Mouse (Mus musculus) bone marrow macrophage, adult 2 months (primary cell): ENCODE data around the gene Pon3.

Experiments
- CTCF ChIP-seq: IDR thresholded peaks from 2 replicates; pipeline ENCODE4 v1.5.1; 2012; ENCODE audit warnings: low read depth, mild to moderate bottlenecking, low read length, moderate library complexity
- POLR2A ChIP-seq: IDR thresholded peaks from 2 replicates; pipeline ENCODE4 v1.6.1; 2012; ENCODE audit warnings: mild to moderate bottlenecking, low read depth, low read length, borderline replicate concordance

DNA sequence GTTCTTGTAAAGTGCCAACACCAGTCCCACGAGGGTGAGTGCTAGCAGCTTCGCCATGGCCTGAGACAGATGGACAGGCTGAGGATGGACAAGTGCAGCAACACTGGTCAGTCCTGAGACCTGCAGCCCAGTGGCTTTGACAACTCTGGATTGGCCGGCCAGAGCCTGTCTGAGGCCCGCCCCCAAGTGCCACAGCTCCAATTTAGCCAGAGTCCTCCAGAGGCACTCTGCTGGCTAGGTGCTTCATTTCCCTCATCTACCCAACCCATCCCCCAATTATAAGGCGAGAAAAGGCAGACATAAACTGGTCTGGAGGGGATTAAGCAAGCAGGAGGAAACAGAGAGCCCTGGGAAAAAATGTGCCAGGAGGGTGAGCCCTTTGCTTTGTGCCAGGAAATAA is 62.4 kb downstream of the Pon3 start, which contains the start of gene Pon1:
- TF ChIP-seq POLR2A (no peak), CTCF (no peak)
